Mouse (Mus musculus): ENCODE measurements around the gene Sun2. TPM values are rescaled to one million over a fixed set of nuclear protein-coding genes. Genes with fewer than 3 reads are reported as not detected.

Gene Sun2
- polyA plus RNA-seq, 1 experiment from 2014 or later: 4.8 TPM

- Histone ChIP-seq H3K27ac (ENCODE audit: low read depth, low read length) (peak overlapping the region; percentile 9; the same call in 1 of the 2 replicates), H3K4me2 (ENCODE audit: low read length) (peak overlapping the region; percentile 90), H3K9ac (ENCODE audit: low read length) (peak overlapping the region; percentile 75), H3K36me3 (ENCODE audit: control insufficient read depth, insufficient read depth, low read length) (no peaks in the 10 kb centered on the region), H3K9me3 (replicated peaks; ENCODE audit: control insufficient read depth, low read length) (no peaks in the 10 kb centered on the region), H3K4me3 (ENCODE audit: low read depth, low read length) (peak overlapping the region; percentile 75), H3K4me1 (ENCODE audit: control insufficient read depth, insufficient read depth, low read length) (peaks cover 15% of the 10 kb centered on the region), H3K27me3 (replicated peaks; ENCODE audit: control insufficient read depth, insufficient read depth, low read length) (no peaks in the 10 kb centered on the region)
- WGBS: under 1% methylated on average over 50 of the region's 50 CpGs
- peak; percentile 100 for DNase-seq (ENCODE audit: low spot score)
- peak; percentile 98 for ATAC-seq
Measured at GRCm38 (mm10) chr15:79774117-79775027, 32.0 kb upstream of the Sun2 start.

GRCm38 (mm10) chr15:79770629-79771240, 28.4 kb upstream of the Sun2 start:
- 62% methylated on average over 21 of the region's 21 CpGs for WGBS
- H3K4me2 ChIP-seq (ENCODE audit: low read length): peak overlapping the region; percentile 23; the same call in 1 of the 2 replicates

GRCm38 (mm10) chr15:79768302-79768701, 26.0 kb upstream of the Sun2 start:
- WGBS: 50% methylated on average over 6 of the region's 6 CpGs
- Histone ChIP-seq H3K4me1 (ENCODE audit: control insufficient read depth, insufficient read depth, low read length) (peaks cover 15% of the 10 kb centered on the region), H3K4me3 (ENCODE audit: low read depth, low read length) (no peak overlapping the region), H3K27ac (ENCODE audit: low read depth, low read length) (no peak overlapping the region), H3K27me3 (replicated peaks; ENCODE audit: control insufficient read depth, insufficient read depth, low read length) (no peaks in the 10 kb centered on the region), H3K9ac (ENCODE audit: low read length) (peak overlapping the region; percentile 25; the same call in 1 of the 2 replicates), H3K36me3 (ENCODE audit: control insufficient read depth, insufficient read depth, low read length) (peaks cover 11% of the 10 kb centered on the region; the same call in 1 of the 2 replicates), H3K9me3 (replicated peaks; ENCODE audit: control insufficient read depth, low read length) (no peaks in the 10 kb centered on the region), H3K4me2 (ENCODE audit: low read length) (no peak overlapping the region)
- ATAC-seq: no peak
- no peak for DNase-seq (ENCODE audit: low spot score)

More at GRCm38 (mm10) chr15:79770629-79771240, 28.4 kb upstream of the Sun2 start:
- ATAC-seq (no peak), DNase-seq (ENCODE audit: low spot score) (peak; percentile 53)
- H3K27ac ChIP-seq (ENCODE audit: low read depth, low read length): peak overlapping the region; percentile 55; the same call in 1 of the 2 replicates
- H3K4me3 ChIP-seq (ENCODE audit: low read depth, low read length): no peak overlapping the region
- peak overlapping the region; percentile 41; the same call in 1 of the 2 replicates for H3K9ac ChIP-seq (ENCODE audit: low read length)
- no peaks in the 10 kb centered on the region for H3K27me3 ChIP-seq (replicated peaks; ENCODE audit: control insufficient read depth, insufficient read depth, low read length)
- no peaks in the 10 kb centered on the region for H3K36me3 ChIP-seq (ENCODE audit: control insufficient read depth, insufficient read depth, low read length)
- H3K9me3 ChIP-seq (replicated peaks; ENCODE audit: control insufficient read depth, low read length): no peaks in the 10 kb centered on the region
- peaks cover 26% of the 10 kb centered on the region for H3K4me1 ChIP-seq (ENCODE audit: control insufficient read depth, insufficient read depth, low read length)

- DNase-seq (ENCODE audit: low spot score) (no peak), ATAC-seq (no peak)
- 88% methylated on average over 16 of the region's 16 CpGs for WGBS
- H3K9ac ChIP-seq (ENCODE audit: low read length): no peak overlapping the region
- no peak overlapping the region for H3K4me3 ChIP-seq (ENCODE audit: low read depth, low read length)
- peaks cover 14% of the 10 kb centered on the region; the same call in 1 of the 2 replicates for H3K4me1 ChIP-seq (ENCODE audit: control insufficient read depth, insufficient read depth, low read length)
- peak overlapping the region; percentile 15; the same call in 1 of the 2 replicates for H3K27ac ChIP-seq (ENCODE audit: low read depth, low read length)
- H3K4me2 ChIP-seq (ENCODE audit: low read length): no peak overlapping the region
- peaks cover 19% of the 10 kb centered on the region for H3K36me3 ChIP-seq (ENCODE audit: control insufficient read depth, insufficient read depth, low read length)
- H3K9me3 ChIP-seq (replicated peaks; ENCODE audit: control insufficient read depth, low read length): no peaks in the 10 kb centered on the region
- H3K27me3 ChIP-seq (replicated peaks; ENCODE audit: control insufficient read depth, insufficient read depth, low read length): no peaks in the 10 kb centered on the region
Measured at GRCm38 (mm10) chr15:79767327-79767961, 25.1 kb upstream of the Sun2 start.

- H3K27ac ChIP-seq (ENCODE audit: low read depth, low read length): peak overlapping the region; percentile 15; the same call in 1 of the 2 replicates
- DNase-seq (ENCODE audit: low spot score): peak; percentile 68
- H3K4me3 ChIP-seq (ENCODE audit: low read depth, low read length): no peak overlapping the region
Measured at GRCm38 (mm10) chr15:79766586-79767071, 24.3 kb upstream of the Sun2 start.

GRCm38 (mm10) chr15:79766168-79766567, 23.8 kb upstream of the Sun2 start:
- no peak for ATAC-seq
- H3K27me3 ChIP-seq (replicated peaks; ENCODE audit: control insufficient read depth, insufficient read depth, low read length): no peaks in the 10 kb centered on the region
- peak overlapping the region; percentile 15; the same call in 1 of the 2 replicates for H3K27ac ChIP-seq (ENCODE audit: low read depth, low read length)
- no peak overlapping the region for H3K4me2 ChIP-seq (ENCODE audit: low read length)
- no peak overlapping the region for H3K9ac ChIP-seq (ENCODE audit: low read length)
- WGBS: 71% methylated on average over 9 of the region's 10 CpGs
- no peaks in the 10 kb centered on the region for H3K9me3 ChIP-seq (replicated peaks; ENCODE audit: control insufficient read depth, low read length)
- H3K4me3 ChIP-seq (ENCODE audit: low read depth, low read length): no peak overlapping the region
- H3K4me1 ChIP-seq (ENCODE audit: control insufficient read depth, insufficient read depth, low read length): peaks cover 14% of the 10 kb centered on the region; the same call in 1 of the 2 replicates
- peaks cover 29% of the 10 kb centered on the region for H3K36me3 ChIP-seq (ENCODE audit: control insufficient read depth, insufficient read depth, low read length)
- DNase-seq (ENCODE audit: low spot score): no peak

More at GRCm38 (mm10) chr15:79766586-79767071, 24.3 kb upstream of the Sun2 start:
- WGBS: 78% methylated on average over 10 of the region's 10 CpGs
- H3K4me1 ChIP-seq (ENCODE audit: control insufficient read depth, insufficient read depth, low read length): peaks cover 14% of the 10 kb centered on the region; the same call in 1 of the 2 replicates
- no peak overlapping the region for H3K9ac ChIP-seq (ENCODE audit: low read length)
- H3K9me3 ChIP-seq (replicated peaks; ENCODE audit: control insufficient read depth, low read length): no peaks in the 10 kb centered on the region
- peak; percentile 49; the same call in 1 of the 2 replicates for ATAC-seq
- peaks cover 27% of the 10 kb centered on the region for H3K36me3 ChIP-seq (ENCODE audit: control insufficient read depth, insufficient read depth, low read length)
- H3K27me3 ChIP-seq (replicated peaks; ENCODE audit: control insufficient read depth, insufficient read depth, low read length): no peaks in the 10 kb centered on the region
- H3K4me2 ChIP-seq (ENCODE audit: low read length): no peak overlapping the region

- Histone ChIP-seq H3K27ac (ENCODE audit: low read depth, low read length) (peak overlapping the region; percentile 16; the same call in 1 of the 2 replicates), H3K9me3 (replicated peaks; ENCODE audit: control insufficient read depth, low read length) (no peaks in the 10 kb centered on the region), H3K4me1 (ENCODE audit: control insufficient read depth, insufficient read depth, low read length) (peaks cover 11% of the 10 kb centered on the region; the same call in 1 of the 2 replicates), H3K4me2 (ENCODE audit: low read length) (no peak overlapping the region), H3K36me3 (ENCODE audit: control insufficient read depth, insufficient read depth, low read length) (peaks cover 29% of the 10 kb centered on the region), H3K9ac (ENCODE audit: low read length) (no peak overlapping the region), H3K4me3 (ENCODE audit: low read depth, low read length) (no peak overlapping the region), H3K27me3 (replicated peaks; ENCODE audit: control insufficient read depth, insufficient read depth, low read length) (no peaks in the 10 kb centered on the region)
- whole genome bisulfite sequencing: 72% methylated on average over 2 of the region's 2 CpGs
- DNase-seq (ENCODE audit: low spot score) (no peak), ATAC-seq (0 out of 2 replicates have a peak, but pooled peaks have one; percentile 14)
Measured at GRCm38 (mm10) chr15:79765361-79765760, 23.0 kb upstream of the Sun2 start.
